Mouse (Mus musculus): ENCODE results near the gene Kif12.

DNA sequence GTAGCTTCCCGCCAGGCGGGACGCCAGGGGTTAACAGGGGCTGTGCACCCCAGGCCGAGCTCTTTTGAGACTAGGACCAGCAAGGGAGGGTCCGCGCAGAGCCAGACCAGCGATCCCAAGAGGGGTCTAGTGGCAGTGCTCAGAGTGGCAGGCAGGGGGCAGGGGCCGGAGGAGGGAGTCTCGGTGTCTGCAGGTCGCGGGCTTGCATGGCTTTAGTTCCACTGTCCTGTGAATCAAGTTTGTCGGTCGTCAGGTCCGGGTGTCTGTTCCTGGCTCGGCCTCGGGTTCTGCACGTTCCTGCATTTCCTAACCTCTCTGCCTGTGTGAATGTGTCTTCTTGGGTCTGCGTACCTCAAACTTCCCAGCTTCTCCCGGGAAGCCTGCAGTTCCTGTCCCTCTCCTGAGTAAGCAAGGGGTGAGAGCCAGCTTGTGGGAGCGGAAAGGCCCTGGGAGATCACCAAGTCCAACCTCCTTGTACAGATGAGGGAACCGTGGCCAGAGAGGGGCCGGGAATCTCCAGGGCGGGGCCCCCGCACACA, 44.1 kb upstream of the Kif12 start:
- no peak for TF ChIP-seq POLR2A (IDR thresholded peaks at IDR 0.05; ENCODE audit: borderline replicate concordance, low read depth, low read length)
- no peak for TF ChIP-seq CTCF (IDR thresholded peaks at IDR 0.05; ENCODE audit: low read depth, low read length)

Data from bone marrow macrophage, adult 2 months (primary cell).